Mouse (Mus musculus): Measurements from ENCODE around the gene Nkapl.

DNA sequence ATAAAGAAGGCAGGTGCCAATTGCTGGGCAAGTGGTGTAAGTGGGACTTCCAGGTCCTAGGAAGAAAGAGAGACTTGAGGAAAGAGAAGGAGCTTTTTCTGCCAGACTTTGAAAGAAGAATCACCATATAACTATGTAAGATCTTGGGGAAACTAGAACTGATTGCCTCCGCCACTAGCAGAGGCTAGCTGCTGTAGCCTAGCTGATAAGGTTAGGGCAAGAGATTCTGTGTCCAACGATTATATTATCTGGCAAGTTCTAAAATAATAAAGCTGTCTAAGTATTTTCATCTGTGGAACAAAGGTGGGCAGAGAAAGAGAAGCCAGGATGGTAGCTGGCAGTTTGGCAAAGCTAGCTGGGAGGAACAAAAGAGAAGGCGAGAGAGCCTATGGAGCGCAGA is 4.1 kb upstream of the Nkapl start:
- TF ChIP-seq CTCF (IDR thresholded peaks at IDR 0.05; ENCODE audit: control insufficient read depth, insufficient read depth, low read length) (no peak), POLR2A (IDR thresholded peaks at IDR 0.05; ENCODE audit: borderline replicate concordance, control insufficient read depth, low read depth, low read length) (no peak)
